Mouse (Mus musculus) adrenal gland, postnatal 4 days (tissue): ENCODE data around the gene Epb41l2. TPM values are rescaled to one million over a fixed set of nuclear protein-coding genes. Genes with fewer than 3 reads are reported as not detected.
A peak's percentile ranks its signal among the peaks of the same experiment; 100 is the strongest.

ENCODE experiments used
- DNase-seq, 2 experiments: peaks; one replicate each; pipeline ENCODE4 v3.0.0; 2021 to 2022; ENCODE audit warnings: low spot score in 2 of 2, mixed read lengths in 2 of 2
- long read RNA-seq, 2 experiments: library from polyadenylated mRNA; stranded (forward); transcript quantifications; one replicate each; pipeline ENCODE4 v2.0.0; 2021
- total RNA-seq, 2 experiments: library from RNA; stranded (reverse); gene quantifications; 2 replicates each; pipeline ENCODE4 v1.2.3; 2021

Epb41l2 gene
- total RNA-seq = 100 to 1,000 TPM in 1 of 2 experiments, 10 to 100 TPM in 1; 99.1 to 109 TPM
- long read RNA-seq, experiment 1, full-length matches to known transcripts = 3 of 11 reads
- long read RNA-seq, experiment 1, partial matches to known transcripts = 4 of 11 reads
- long read RNA-seq, experiment 1, other reads (novel, unspliced or antisense) = 4 of 11 reads
- long read RNA-seq, experiment 2, full-length matches to known transcripts = 6 of 27 reads
- long read RNA-seq, experiment 2, partial matches to known transcripts = 9 of 27 reads
- long read RNA-seq, experiment 2, other reads (novel, unspliced or antisense) = 12 of 27 reads

DNA sequence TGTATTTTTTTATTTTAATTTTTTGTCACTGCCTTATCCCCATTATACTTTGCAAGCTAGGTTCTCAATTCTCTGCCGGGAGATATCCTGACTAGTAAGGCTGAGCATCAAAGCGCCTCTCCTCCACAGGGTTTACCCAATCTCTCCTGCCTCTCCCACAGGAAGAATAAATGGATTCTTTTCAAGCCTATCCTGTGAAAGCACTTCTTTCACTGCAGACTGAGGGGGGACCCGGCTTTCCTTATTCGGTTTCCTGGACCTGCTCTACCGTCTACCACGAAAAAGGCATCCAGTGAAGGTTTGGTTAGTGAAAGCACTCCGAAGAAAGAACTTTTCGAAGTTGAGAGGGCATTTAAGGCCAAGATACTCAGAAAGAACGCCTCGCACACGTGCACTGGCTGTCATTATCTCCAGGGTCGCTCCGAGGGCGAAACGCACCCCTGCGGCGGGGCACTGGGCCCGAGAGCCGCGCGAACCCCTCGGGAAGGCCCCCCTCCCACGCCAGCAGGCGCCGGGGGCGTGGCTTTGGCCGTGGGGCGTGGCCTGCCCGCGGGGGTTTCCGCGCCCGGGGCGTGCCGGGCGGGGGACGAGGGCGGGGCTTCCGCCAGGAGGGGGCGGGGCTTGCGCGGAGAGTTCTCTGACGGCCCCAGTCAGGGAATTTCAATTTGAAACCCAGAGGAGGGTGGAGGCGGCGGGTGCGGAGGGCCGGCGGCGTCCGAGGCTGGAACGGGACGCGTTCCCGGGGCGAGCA, at the start of gene Epb41l2:
TSS of gene Epb41l2 (plus strand) at position 591 of the 751 bp plus-strand sequence.
- peak; percentile 90 to 98 for DNase-seq

DNA sequence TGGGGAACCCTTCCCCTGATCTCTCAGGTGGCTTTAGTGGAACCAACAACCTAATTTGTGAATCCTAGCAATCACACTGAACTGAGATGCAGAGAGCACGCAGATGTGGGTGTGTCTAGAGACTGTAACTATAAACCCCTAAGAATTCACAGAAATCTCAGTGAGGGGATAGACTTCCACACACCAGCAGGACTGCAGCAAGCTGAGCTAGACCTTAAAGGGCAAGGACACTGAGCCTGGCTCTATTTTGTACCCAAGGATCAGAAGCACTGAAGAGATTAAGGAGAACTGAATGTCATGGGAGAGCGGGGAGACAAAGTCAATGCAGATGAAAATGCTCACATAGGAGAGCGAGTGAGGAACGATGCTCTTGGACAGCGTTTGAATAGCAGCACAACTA, 49.6 kb upstream of the Epb41l2 start:
- no peak for DNase-seq

DNA sequence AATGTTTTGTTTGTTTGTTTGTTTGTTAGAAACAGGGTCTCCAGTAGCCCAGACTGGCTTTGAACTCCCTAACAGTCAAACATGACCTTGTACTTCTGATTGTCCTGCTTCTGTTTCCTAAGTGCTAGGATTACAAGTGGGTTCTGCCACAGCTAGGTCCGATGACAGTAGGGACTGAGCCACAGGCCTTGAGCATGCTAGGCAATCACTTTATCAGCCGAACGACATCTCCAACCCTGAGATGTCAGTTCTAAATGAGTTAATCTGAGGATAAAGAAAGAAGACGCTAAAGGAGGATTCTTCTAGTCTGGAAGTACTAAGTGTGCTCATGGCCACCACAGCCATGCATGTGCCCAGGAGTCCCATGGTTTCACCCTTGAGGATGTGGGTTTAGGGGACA, 48.9 kb upstream of the Epb41l2 start:
- DNase-seq = no peak

DNA sequence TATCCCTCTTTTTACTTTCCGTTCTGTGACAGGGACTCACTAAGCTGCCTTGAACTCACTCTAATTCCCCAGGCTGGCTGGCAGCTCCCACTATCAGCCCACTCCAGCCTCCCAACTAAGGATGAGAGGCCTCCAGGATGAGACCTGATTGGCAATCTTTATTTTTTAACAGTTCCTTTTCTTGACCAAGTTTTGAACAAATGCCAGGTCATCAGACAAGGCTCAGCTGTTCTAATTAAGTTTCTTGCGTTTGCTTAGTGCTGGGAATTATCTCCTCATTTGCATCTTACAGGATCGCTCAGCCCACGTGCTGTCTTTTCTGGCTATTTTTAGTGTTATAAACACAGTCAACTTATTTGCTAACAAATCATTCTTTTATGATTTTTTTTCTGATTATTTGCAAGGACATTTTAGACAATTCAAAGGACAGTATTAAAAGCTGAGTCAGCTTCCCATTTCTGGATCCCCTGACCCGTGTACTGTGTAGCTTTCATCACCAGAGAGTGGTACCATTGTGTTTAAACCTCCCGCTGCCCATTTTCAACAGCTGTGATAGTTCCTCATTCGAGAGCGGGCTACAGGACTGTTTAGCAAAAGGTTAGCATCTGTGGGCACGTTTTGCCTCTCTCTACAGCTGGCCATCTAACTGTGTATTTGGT, 47.9 kb upstream of the Epb41l2 start:
- DNase-seq = no peak

DNA sequence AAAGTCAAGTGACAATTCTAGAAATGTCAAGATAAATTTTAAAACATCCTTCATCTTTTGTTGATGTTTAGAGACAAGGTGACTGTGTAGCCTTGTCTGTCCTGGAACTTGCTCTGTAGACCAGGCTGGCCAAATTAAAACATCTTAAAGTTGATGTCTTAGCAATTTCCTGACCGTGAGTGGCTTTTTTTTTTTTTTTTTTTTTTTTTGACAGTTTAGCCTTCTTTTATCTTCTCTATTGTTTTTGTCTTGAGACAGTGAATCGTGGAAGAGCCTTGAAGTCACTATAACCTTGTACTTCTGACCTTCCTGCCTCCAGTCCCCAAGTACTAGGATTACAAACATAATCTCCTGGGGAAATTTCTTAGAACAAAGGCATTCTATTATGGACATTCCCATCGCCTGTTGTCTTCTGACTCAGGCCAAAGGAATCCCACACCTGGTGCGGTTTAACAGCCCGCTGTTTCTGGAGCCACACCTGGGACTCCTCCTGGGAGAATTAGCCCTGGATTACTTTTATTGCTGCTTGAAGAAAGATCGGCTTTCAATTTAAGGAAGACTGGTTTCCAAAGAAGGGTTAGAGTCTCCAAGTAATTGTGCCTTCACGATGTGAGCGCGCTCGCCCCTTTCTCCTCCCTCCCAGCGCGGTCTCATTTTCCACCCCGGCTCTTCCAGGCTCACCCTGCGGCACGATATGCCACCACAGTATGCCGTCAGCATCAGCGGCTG, 45.6 kb upstream of the Epb41l2 start:
- DNase-seq = no peak

DNA sequence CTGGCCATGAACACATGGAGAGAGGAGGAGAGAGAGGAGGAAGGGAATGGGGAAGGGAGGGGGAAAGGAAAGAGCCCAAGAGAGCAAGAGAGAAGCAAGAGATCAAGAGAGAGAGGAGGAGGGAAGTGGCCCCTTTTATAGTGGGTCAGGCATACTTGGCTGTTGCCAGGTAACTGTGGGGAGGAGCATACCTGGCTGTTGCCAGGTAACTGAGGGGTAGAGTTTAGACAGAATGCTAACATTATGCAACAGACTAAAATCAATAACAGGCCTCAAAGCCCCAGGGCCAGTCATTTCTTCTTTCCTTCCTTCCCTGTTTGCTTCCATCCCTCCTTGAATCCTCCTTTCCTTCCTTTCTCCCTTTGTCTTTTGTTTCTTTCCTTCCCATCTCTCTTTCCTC, 41.9 kb upstream of the Epb41l2 start:
- no peak for DNase-seq

DNA sequence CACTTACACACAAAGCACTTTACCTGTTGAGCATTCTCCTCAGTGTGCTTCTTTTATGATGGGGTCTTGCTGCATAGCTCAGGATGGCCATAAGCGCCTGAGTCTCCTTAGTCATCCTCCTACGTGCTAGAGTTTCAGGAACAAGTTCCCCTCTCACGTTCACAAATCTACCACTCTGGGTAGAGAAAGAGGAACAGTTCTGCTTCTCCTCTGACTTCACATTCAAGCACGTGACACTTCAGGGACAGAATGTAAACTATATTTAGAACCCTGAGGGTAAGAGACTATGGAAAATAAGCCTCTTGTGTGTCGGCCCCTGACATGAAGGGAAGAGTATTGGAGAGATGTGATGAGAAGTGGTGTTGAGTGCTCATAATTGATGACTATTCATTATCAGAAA, 41.2 kb upstream of the Epb41l2 start:
- DNase-seq = no peak

DNA sequence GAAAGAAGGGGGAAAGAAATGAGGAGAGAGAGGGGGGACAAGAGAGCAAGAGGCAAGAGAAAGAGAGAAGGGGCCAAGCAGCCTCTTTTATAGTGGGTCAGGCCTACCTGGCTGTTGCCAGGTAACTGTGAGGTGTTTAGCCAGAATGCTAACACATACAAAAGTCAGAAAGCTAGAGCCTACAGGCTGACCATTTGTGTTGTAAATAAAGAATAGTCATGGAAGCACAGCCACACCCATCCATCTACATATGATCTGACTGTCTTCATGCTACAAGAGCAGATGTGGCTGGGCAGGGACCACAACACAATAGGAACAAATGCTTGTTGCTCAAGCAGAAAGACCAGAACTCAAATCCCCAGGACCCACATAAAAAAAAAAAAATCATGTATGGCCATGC, 40.1 kb upstream of the Epb41l2 start:
- no peak for DNase-seq

DNA sequence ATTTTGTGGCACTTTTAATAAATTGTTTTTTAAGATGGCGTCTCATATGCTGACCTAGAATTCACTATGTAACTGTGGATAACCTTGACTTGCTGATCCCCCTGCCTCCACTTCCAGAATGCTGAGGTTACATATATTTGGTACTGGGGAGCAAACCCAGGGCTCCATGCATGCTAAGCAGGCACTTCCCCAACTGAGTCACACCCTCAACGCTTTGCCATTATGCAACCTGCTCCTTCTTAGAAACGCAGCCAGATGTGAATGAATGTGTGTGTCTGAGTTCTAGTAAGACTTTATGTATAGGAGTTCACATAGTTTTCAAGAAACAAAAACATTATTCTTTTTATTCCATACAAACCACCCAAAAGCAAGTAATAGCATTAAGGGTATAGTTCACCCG, 38.4 kb upstream of the Epb41l2 start:
- no peak for DNase-seq

DNA sequence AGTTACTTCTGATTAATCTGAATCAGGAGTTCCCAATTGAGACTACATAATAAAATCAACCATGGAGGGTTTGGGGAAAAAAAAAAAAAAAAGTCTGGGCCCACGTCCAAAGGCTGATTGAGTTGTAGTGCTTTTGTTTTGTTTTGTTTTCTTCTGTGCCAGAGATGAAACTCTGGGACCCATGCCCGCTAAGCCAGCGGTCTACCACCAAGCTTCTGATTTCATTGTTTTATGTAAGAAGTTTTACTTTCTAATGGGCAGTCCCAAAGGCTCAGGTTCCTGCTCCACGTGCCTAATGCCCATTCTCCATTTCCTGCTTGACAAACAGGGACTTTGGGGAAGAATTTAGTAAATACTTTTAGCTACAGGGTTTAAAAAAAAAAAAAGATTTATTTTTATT, 33.9 kb upstream of the Epb41l2 start:
- DNase-seq = no peak

DNA sequence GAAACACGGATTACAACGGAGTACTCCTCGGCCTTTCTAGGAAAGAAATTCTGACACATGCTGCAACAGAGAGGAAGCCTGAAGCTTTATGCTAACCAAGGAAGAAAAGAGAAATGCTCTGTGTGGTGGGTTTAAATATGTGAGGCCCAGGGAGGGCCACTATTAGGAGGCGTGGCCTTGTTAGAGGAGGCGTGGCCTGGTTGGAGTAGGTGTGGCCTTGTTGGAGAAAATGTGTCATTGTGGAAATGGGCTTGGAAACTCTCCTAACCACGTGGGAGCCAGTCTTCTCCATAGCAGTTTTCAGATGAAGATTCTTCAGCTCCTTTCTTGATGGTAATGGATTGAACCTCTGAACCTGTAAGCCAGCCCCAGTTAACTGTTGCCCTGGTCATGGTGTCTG, 32.1 kb upstream of the Epb41l2 start:
- no peak for DNase-seq

DNA sequence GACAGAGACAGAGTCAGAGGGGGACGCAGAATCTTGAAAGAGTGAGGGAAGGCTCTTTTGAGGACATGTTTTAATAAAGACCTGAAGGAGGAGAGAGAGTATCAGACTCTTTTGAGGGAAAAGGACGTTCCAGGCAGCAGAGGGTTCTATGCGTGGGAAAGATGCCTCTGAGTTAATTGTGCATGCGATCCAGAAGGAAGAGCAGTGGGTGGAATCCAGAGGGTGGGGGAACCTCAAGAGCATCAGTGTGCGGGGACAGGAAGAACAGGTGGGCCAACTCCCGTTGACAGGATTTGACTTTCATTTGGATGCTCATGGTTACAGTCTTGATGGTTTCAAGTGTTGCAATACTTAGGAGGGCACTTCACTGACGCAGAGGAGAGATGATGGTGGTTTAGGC, 29.5 kb upstream of the Epb41l2 start:
- DNase-seq = no peak

DNA sequence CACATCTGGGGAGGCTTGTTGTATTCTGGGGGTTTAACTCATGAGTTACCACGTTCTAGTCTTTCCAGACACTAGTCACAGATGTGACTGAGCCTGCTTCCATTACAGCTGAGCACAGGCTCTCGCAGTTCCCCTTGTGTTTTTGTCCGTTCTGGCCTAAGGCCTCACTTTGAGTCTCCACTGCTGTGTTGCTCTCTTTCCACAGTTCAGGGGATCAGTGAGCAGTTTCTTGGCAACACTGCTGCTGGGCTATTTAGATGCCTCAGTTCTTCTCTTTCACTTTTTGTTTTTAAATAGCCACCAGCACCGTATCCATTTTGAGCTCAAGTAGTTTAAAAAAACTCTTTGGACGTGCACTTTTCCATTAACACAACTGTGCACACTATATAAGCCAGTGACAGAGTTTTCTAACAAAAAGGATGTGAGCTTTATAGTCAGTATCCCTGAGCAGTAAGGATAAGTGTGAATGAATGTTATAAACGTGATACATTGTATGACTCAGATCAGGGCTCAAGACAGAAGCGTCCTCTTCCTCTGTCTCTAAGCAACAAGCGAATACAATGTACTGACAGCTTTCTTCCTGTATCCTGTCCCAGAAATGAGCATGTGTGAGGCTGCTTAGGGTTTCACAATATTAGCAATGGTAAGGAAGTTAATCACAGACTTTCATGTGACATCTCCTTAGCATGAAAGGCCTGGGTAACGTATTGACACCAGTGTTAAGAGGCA, 28.1 kb upstream of the Epb41l2 start:
- no peak for DNase-seq

DNA sequence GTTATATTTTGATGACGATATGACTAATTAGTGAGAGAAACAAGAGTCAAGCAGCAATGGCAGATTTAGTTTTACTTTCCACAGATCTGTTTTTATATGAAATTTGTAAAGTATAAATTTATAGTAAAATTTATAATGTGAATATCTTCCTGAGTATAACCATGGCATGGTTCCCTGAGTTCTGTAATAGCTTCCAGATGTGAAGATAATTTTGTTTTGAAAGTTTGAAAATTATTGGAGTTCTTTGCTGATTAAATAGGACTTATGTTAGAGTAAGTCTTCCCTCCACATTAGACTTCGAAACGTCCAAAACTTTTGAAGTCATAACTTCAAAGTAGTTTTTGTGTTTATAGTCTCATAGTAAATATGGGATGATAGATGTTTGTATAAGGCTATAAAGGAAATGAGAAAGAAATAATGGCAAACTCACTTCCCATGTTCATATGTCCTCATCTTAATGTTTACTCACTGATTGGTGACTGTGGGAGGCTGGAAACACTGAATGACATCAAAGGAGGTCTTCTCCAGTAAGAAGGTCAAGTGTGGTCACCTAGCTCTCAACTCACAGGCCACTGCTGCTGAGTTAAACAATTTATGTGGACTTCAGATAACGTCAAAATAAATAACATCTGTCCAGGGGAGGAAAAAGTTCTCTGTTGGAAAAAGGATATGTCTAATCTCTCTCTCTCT, 26.1 kb upstream of the Epb41l2 start:
- DNase-seq = no peak

DNA sequence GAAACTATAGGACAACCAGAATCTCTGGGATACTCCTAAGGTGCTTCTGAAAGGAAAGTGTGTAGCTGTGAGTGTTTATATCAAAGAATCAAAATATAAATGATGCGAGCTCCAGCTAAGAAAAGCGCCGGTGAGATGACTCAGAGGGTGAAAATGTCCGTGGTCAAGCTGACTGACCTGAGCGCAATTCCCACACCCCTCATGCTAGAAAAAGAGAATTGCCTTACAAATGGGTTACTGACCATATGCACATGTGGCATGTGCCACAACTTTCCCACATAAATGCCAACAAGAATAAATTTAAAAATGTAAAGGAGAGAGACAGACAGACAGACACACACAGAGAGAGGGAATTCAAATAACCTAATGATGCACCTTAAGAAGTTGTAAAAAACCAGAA, 18.9 kb upstream of the Epb41l2 start:
- no peak for DNase-seq

DNA sequence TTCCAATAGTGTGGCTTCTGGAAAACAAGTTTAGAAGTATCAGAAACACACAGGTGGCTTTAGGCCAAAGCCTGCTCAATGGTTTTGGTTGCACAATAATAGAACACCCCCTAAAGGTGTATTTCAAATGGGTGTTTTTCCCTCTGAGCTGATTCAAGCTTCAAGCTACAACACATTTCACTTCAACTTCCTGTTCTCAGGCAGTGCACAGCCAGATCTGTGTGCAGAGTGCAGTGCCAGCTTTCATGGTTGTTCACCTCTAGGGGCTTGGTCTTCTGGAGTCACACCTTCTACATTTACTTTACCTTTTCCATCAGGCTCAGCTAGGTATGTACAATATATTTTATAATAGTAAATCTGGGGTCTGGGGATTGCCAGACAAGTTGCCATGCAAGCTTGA, 16.8 kb upstream of the Epb41l2 start:
- DNase-seq = no peak

DNA sequence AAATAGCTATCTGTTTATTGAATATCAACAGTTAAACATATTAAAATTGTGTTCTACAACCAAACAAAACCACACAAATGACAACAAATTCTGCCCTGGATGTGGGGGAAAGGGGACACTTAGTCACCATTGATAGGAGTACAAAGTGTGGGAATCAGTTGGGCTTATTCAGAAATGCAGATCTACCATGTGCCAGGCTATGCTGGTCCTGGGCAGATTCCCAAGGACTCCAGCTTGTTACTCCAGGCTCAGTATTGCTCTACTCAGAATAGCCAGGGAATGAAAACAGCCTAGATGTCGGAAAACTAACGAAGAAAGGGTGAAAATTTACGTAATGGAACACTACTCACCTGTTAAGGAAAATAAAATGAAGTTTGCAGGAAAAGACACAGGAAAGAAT, 5.7 kb upstream of the Epb41l2 start:
- DNase-seq = no peak

DNA sequence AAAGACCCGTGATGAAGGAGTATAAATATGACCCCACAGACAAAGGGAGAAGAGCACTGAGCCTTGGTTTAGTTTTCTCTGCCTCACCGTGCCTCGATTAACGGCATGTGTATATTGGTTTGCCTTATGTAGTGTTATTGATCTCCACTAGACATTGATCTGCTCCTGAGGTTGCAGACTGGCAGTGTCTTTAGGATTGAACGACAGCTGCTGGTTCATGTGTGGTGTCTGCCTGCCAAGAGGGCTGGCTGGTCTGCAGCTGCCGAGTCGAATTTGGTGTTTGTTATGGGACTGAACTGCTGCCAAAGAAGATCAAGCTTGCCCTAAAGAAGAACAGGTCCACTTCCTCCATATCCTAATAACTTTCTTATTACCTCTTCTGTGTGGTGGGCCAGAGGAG, 5.2 kb upstream of the Epb41l2 start:
- no peak for DNase-seq

DNA sequence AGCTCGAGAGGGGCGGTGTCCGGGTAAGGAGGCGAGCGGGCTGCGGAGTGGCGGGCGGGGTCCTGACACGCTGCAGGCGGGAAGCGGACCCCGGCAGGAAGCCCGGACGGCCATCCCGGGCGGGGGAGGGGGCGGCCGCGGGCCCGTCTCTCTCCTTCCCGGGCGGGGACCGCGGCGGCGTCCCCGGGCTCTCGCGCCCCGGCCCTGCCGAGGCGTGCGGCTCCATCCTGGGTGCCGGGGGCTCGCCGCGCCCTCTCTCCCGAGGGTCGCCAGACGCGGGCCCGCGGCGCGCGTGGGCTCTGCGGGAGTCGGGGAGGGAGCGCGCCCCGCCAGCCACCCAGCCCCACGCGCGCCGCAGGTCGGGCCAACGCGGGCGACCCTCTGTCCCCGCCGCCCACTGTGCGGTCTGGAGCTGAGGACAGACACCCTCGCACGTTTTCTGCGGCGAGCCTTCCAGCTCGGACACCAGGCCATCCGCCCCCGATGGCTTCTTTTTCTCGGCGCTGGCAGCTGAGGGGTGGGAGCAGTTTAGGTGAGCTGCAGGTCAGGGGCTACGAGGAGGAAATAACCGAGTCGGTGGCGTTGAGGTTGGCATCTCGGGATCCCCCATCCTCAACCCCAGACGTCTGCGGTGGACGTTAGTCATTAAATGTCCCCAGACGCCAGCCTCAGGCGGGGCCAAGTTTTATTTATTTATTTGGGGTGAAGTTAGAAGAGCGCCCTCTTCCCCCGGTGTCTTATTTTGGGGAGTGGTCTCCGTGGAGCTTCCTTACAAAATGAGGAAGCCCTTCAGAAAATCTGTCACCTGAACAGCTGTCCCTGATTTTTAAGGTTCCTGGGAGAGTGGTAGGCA, 587 bp downstream of the Epb41l2 start:
- peak in 1 of 2 experiments; percentile 5 for DNase-seq
